ENCODE assay signal across 29 mouse cellular contexts in the genomic region with DNA sequence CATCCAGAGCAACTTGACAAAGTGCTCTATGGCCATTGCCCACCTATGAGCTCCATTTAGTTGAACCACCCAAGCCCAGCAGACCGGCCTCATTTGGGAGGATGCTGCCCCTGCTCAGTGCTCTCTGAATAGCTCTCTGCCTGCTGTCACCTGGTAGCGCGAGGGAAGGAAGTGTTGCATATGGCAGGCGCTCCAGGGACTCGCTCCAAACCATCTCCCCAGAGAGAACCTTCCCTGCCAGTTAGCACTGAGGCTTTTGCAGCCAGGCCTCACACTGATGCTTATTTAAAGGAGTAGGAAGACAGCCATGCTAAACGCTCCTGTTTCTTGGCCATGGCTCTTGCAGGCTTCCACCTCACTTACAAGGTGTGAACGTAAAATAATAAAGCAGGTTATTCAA. TPM values are rescaled to one million over a fixed set of nuclear protein-coding genes. Genes with fewer than 3 reads are reported as not detected.
DNase-seq lines count a peak whose midpoint lies in the region; ATAC-seq and TF ChIP-seq lines count a peak whose summit lies in the region.
"Had no signal": no experiment of that assay in that cellular context is flagged by ENCODE, and none has a peak within 500 bp of the region (broad histone marks: within the 10 kb centered on the region; RNA-seq: fewer than 3 reads in every experiment).

No protein-coding gene starts in this region.

- no peak overlapping the region for H3K9ac ChIP-seq in forebrain, postnatal 0 days
- no peak overlapping the region for H3K9ac ChIP-seq in forebrain, embryonic 11.5 days (ENCODE audit: low read length)
- no peak overlapping the region for H3K9ac ChIP-seq in midbrain, embryonic 11.5 days (ENCODE audit: low read length)
- H3K9ac ChIP-seq: embryonic facial prominence, embryonic 13.5 days; forebrain, embryonic 15.5 days; heart, embryonic 12.5 days; heart, embryonic 15.5 days; hindbrain, embryonic 13.5 days; intestine, embryonic 15.5 days had no signal

- DNase-seq in cerebellum, postnatal 10 days = peak; percentile 38 to 64
- no peak for DNase-seq in cerebellum, adult 2 months
- DNase-seq in forebrain, postnatal 0 days = peak; percentile 53
- no peak for DNase-seq in forebrain, embryonic 11.5 days (ENCODE audit: low spot score)
- peak; percentile 55 for DNase-seq in brain, adult 2 months (ENCODE audit: low read depth, low spot score)
- DNase-seq in brain, embryonic 14.5 days (ENCODE audit: low read depth) = peak; percentile 59
- no peak for DNase-seq in midbrain, embryonic 11.5 days (ENCODE audit: low spot score, missing footprints)
- DNase-seq: adrenal gland, adult 2 months; cerebellum, adult 11 months; cerebellum, adult 8-10 months; cerebellum, postnatal 25 days; embryo, embryonic 11 days; gastrocnemius, postnatal 25 days; heart, adult 18-20 months; heart, postnatal 10 days; heart, postnatal 36 days; kidney, adult 11 months; kidney, adult 8-10 months had no signal

- no peak overlapping the region for H3K4me3 ChIP-seq in cerebellum, adult 2 months (replicated peaks; ENCODE audit: insufficient read depth, low read depth, low read length)
- H3K4me3 ChIP-seq in forebrain, postnatal 0 days (ENCODE audit: low read depth, low read length) = no peak overlapping the region
- H3K4me3 ChIP-seq in forebrain, embryonic 11.5 days (ENCODE audit: low read depth, low read length) = no peak overlapping the region
- no peak overlapping the region for H3K4me3 ChIP-seq in midbrain, embryonic 11.5 days (ENCODE audit: low read depth, low read length)
- H3K4me3 ChIP-seq: embryonic facial prominence, embryonic 10.5 days; embryonic facial prominence, embryonic 13.5 days; erythroblast, embryonic 14.5 days; forebrain, embryonic 15.5 days; heart, embryonic 12.5 days; heart, embryonic 15.5 days; hindbrain, embryonic 10.5 days; hindbrain, embryonic 13.5 days; intestine, embryonic 15.5 days had no signal

- ATAC-seq in forebrain, postnatal 0 days = 0 out of 2 replicates have a peak, but pooled peaks have one; percentile 27
- no peak for ATAC-seq in forebrain, embryonic 11.5 days (replicated peaks; ENCODE audit: low FRiP score)
- ATAC-seq in midbrain, embryonic 11.5 days (ENCODE audit: low FRiP score) = no peak
- ATAC-seq: CD4-positive, CD25-positive, alpha-beta regulatory T cell, adult 4 months; forebrain, embryonic 15.5 days; hindbrain, embryonic 16.5 days; intestine, embryonic 15.5 days had no signal

- no peak for TF ChIP-seq POLR2A in cerebellum, adult 2 months (IDR thresholded peaks at IDR 0.05; ENCODE audit: borderline replicate concordance, insufficient read depth, low read length)
- TF ChIP-seq POLR2A in brain, embryonic 14.5 days (IDR thresholded peaks at IDR 0.05; ENCODE audit: borderline replicate concordance, extremely low read depth, insufficient read depth, insufficient read length, poor library complexity, severe bottlenecking) = no peak

- WGBS in cerebellum, adult 2 months = 24% methylated on average over 7 of the region's 7 CpGs
- WGBS in forebrain, postnatal 0 days = 70% methylated on average over 7 of the region's 7 CpGs
- 75% methylated on average over 7 of the region's 7 CpGs for WGBS in forebrain, embryonic 11.5 days
- 81% methylated on average over 7 of the region's 7 CpGs for WGBS in midbrain, embryonic 11.5 days

- H3K4me1 ChIP-seq in cerebellum, adult 2 months (ENCODE audit: control insufficient read depth, insufficient read depth, low read length) = no peaks in the 10 kb centered on the region
- H3K4me1 ChIP-seq in forebrain, postnatal 0 days (ENCODE audit: insufficient read depth) = no peaks in the 10 kb centered on the region
- no peaks in the 10 kb centered on the region for H3K4me1 ChIP-seq in forebrain, embryonic 11.5 days (replicated peaks; ENCODE audit: control insufficient read depth, insufficient read depth, low read length)
- no peaks in the 10 kb centered on the region for H3K4me1 ChIP-seq in midbrain, embryonic 11.5 days (ENCODE audit: control insufficient read depth, insufficient read depth, low read length)
- H3K4me1 ChIP-seq: embryonic facial prominence, embryonic 10.5 days; embryonic facial prominence, embryonic 13.5 days; heart, embryonic 12.5 days; heart, embryonic 15.5 days; hindbrain, embryonic 10.5 days; hindbrain, embryonic 13.5 days; intestine, embryonic 15.5 days had no signal

- TF ChIP-seq CTCF in cerebellum, adult 2 months (IDR thresholded peaks at IDR 0.05; ENCODE audit: borderline replicate concordance, insufficient read depth, low read depth, low read length) = no peak
- no peak for TF ChIP-seq CTCF in forebrain, postnatal 0 days (IDR thresholded peaks at IDR 0.05; ENCODE audit: low read depth)
- TF ChIP-seq CTCF in brain, embryonic 14.5 days (IDR thresholded peaks at IDR 0.05; ENCODE audit: borderline replicate concordance, extremely low read depth, insufficient read depth, insufficient read length) = no peak

- no peaks in the 10 kb centered on the region for H3K36me3 ChIP-seq in forebrain, postnatal 0 days (ENCODE audit: insufficient read depth)
- no peaks in the 10 kb centered on the region for H3K36me3 ChIP-seq in forebrain, embryonic 11.5 days (ENCODE audit: control insufficient read depth, insufficient read depth, low read length)
- H3K36me3 ChIP-seq in midbrain, embryonic 11.5 days (ENCODE audit: control insufficient read depth, insufficient read depth, low read length) = no peaks in the 10 kb centered on the region
- H3K36me3 ChIP-seq: embryonic facial prominence, embryonic 10.5 days; embryonic facial prominence, embryonic 13.5 days; forebrain, embryonic 15.5 days; heart, embryonic 12.5 days; heart, embryonic 15.5 days; hindbrain, embryonic 10.5 days; hindbrain, embryonic 13.5 days; intestine, embryonic 15.5 days had no signal

- H3K9me3 ChIP-seq in forebrain, postnatal 0 days (ENCODE audit: low read length) = no peaks in the 10 kb centered on the region
- no peaks in the 10 kb centered on the region for H3K9me3 ChIP-seq in forebrain, embryonic 11.5 days (ENCODE audit: control insufficient read depth, low read length)
- H3K9me3 ChIP-seq in midbrain, embryonic 11.5 days (ENCODE audit: control insufficient read depth, low read length) = no peaks in the 10 kb centered on the region; the same call in 1 of the 2 replicates
- H3K9me3 ChIP-seq: forebrain, embryonic 15.5 days; intestine, embryonic 15.5 days had no signal

- no peak overlapping the region for H3K4me2 ChIP-seq in forebrain, postnatal 0 days (ENCODE audit: low read depth)
- H3K4me2 ChIP-seq in forebrain, embryonic 11.5 days (ENCODE audit: low read depth, low read length, severe bottlenecking) = no peak overlapping the region
- no peak overlapping the region for H3K4me2 ChIP-seq in midbrain, embryonic 11.5 days
- H3K4me2 ChIP-seq: embryonic facial prominence, embryonic 13.5 days; forebrain, embryonic 15.5 days; heart, embryonic 12.5 days; heart, embryonic 15.5 days; hindbrain, embryonic 13.5 days; intestine, embryonic 15.5 days had no signal

- H3K27ac ChIP-seq in cerebellum, adult 2 months (ENCODE audit: insufficient read depth, low read length) = no peak overlapping the region
- no peak overlapping the region for H3K27ac ChIP-seq in forebrain, postnatal 0 days (ENCODE audit: low read depth, low read length)
- H3K27ac ChIP-seq in forebrain, embryonic 11.5 days (ENCODE audit: low read depth, low read length) = no peak overlapping the region
- no peak overlapping the region for H3K27ac ChIP-seq in midbrain, embryonic 11.5 days (ENCODE audit: low read depth, low read length)
- H3K27ac ChIP-seq: embryonic facial prominence, embryonic 10.5 days; embryonic facial prominence, embryonic 13.5 days; forebrain, embryonic 15.5 days; heart, embryonic 15.5 days; hindbrain, embryonic 10.5 days; hindbrain, embryonic 13.5 days; intestine, embryonic 15.5 days had no signal

- no peaks in the 10 kb centered on the region for H3K27me3 ChIP-seq in cerebellum, adult 2 months (ENCODE audit: control insufficient read depth, insufficient read depth, low read length)
- H3K27me3 ChIP-seq in forebrain, postnatal 0 days (ENCODE audit: insufficient read depth, low read length) = no peaks in the 10 kb centered on the region
- no peaks in the 10 kb centered on the region for H3K27me3 ChIP-seq in forebrain, embryonic 11.5 days (ENCODE audit: control insufficient read depth, insufficient read depth, low read length)
- no peaks in the 10 kb centered on the region for H3K27me3 ChIP-seq in midbrain, embryonic 11.5 days (ENCODE audit: control insufficient read depth, insufficient read depth, low read length)
- H3K27me3 ChIP-seq: embryonic facial prominence, embryonic 13.5 days; forebrain, embryonic 15.5 days; heart, embryonic 12.5 days; heart, embryonic 15.5 days; hindbrain, embryonic 13.5 days; intestine, embryonic 15.5 days had no signal

RNA-seq across cellular contexts. Expression of a gene that starts 42.8 kb away (rescaled TPM):
- 83.3 and 85.2 TPM in 2 replicates for polyA plus RNA-seq in cerebellum, adult 2 months (2012; rRNA removed)
- 13.5 and 21.2 TPM in 2 replicates for total RNA-seq in forebrain, postnatal 0 days (2014; rRNA removed)
- polyA plus RNA-seq in forebrain, postnatal 0 days (2015; fragmentation: Nextera tagmentation; extraction: Ambion mirVana) = 4.7 and 6.8 TPM in 2 replicates
- 9.1 and 10.9 TPM in 2 replicates for polyA plus RNA-seq in forebrain, embryonic 11.5 days (2014; fragmentation: Nextera tagmentation; extraction: Ambion mirVana)
- polyA plus RNA-seq in brain, embryonic 14.5 days (2012; rRNA removed) = 58.9 and 61.1 TPM in 2 replicates
- polyA plus RNA-seq in midbrain, embryonic 11.5 days (2014; fragmentation: Nextera tagmentation; extraction: Ambion mirVana) = 12.5 and 16.2 TPM in 2 replicates
- polyA plus RNA-seq: erythroblast, embryonic 14.5 days had no signal

RNA-seq across cellular contexts. Expression of a gene that starts 56.0 kb away (rescaled TPM):
- polyA plus RNA-seq in cerebellum, adult 2 months (2012; rRNA removed) = 7.5 and 8.6 TPM in 2 replicates
- total RNA-seq in forebrain, postnatal 0 days (2014; rRNA removed) = 6.1 and 8.3 TPM in 2 replicates
- polyA plus RNA-seq in forebrain, postnatal 0 days (2015; fragmentation: Nextera tagmentation; extraction: Ambion mirVana) = 6.3 and 6.8 TPM in 2 replicates
- 6.6 and 7.4 TPM in 2 replicates for polyA plus RNA-seq in forebrain, embryonic 11.5 days (2014; fragmentation: Nextera tagmentation; extraction: Ambion mirVana)
- 9.6 and 11.1 TPM in 2 replicates for polyA plus RNA-seq in brain, embryonic 14.5 days (2012; rRNA removed)
- polyA plus RNA-seq in midbrain, embryonic 11.5 days (2014; fragmentation: Nextera tagmentation; extraction: Ambion mirVana) = 4.9 and 5.5 TPM in 2 replicates

Comparison
In these comparisons a context has a peak if more than half of its experiments do, and no peak if none do; other contexts are left out.
1. DNase-seq: peak in cerebellum, postnatal 10 days (2 of 2), forebrain, postnatal 0 days (single experiment), brain, adult 2 months (single experiment) and brain, embryonic 14.5 days (single experiment); none in cerebellum, adult 2 months (0 of 2), forebrain, embryonic 11.5 days (single experiment) and midbrain, embryonic 11.5 days (single experiment).